Mouse (Mus musculus) embryonic facial prominence, embryonic 15.5 days (tissue): ENCODE data around the gene Ier5l. TPM values are rescaled to one million over a fixed set of nuclear protein-coding genes. Genes with fewer than 3 reads are reported as not detected.

Source experiments
- ATAC-seq: fragments of 200-750 bp; cut with Nextera tagmentation; 2 replicates; pipeline ENCODE4 v1.8.0; 2017; ENCODE audit warnings: low read depth, moderate TSS enrichment; ENCODE audit not compliant: insufficient number of reproducible peaks, low FRiP score, low TSS enrichment
- H3K27ac ChIP-seq: fragments of 300-500 bp; sonication (generic); replicated peaks from 2 replicates; pipeline ENCODE4 v1.5.1; 2015; ENCODE audit warnings: mild to moderate bottlenecking, inconsistent platforms
- H3K27me3 ChIP-seq: fragments of 300-500 bp; sonication (generic); 2 replicates; pipeline ENCODE4 v1.6.1; 2015; ENCODE audit warnings: inconsistent platforms
- H3K36me3 ChIP-seq: fragments of 300-500 bp; sonication (generic); 2 replicates; pipeline ENCODE4 v1.6.1; 2015; ENCODE audit warnings: mild to moderate bottlenecking, inconsistent platforms
- H3K4me1 ChIP-seq: fragments of 300-500 bp; sonication (generic); 2 replicates; pipeline ENCODE4 v1.6.1; 2015; ENCODE audit warnings: inconsistent platforms
- H3K4me2 ChIP-seq: fragments of 300-500 bp; sonication (generic); replicated peaks from 2 replicates; pipeline ENCODE4 v1.6.1; 2015; ENCODE audit warnings: mild to moderate bottlenecking, inconsistent platforms
- H3K4me3 ChIP-seq: fragments of 300-500 bp; sonication (generic); replicated peaks from 2 replicates; pipeline ENCODE4 v1.5.1; 2015; ENCODE audit warnings: mild to moderate bottlenecking, inconsistent platforms
- H3K9ac ChIP-seq: fragments of 300-500 bp; sonication (generic); 2 replicates; pipeline ENCODE4 v1.6.1; 2015; ENCODE audit warnings: inconsistent platforms
- H3K9me3 ChIP-seq: fragments of 300-500 bp; sonication (generic); replicated peaks from 2 replicates; pipeline ENCODE4 v1.6.1; 2016; ENCODE audit warnings: inconsistent platforms
- WGBS: fragments of 180-500 bp; shearing (Covaris S2); methylation state at CpG from one replicate; pipeline ENCODE4 v1.1.7; 2015; 5-methylcytosine and 5-hydroxymethylcytosine counted together
- polyA plus RNA-seq: library from polyadenylated mRNA; unstranded; fragments of >200 nt; fragmentation: Nextera tagmentation; extraction: Ambion mirVana; gene quantifications from 2 replicates; pipeline ENCODE4 v1.2.1, GENCODE M21; 2015

Gene Ier5l
- 2.2 and 3.0 TPM in 2 replicates for polyA plus RNA-seq

DNA sequence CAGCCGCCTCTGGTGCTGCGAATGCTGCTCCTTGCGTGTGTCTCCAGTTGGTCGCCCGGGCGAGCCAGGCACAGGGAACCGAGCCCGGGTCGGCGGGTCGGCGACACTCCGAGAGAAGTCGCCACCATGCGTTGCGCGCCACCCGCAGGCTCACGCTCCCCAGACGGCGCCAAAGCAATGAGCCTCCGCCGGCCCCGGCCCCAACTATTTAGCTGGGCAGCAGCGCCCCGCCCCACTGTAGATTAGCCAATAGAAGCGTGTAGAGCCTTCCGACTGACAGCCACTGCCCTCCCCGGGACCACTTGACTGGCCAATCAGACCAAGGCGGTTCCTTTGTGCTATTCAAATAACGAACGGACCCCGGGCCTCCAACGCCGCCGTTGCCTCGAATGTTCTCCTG, at the start of gene Ier5l:
Ier5l (minus strand) TSS at position 181 of the 400 bp plus-strand sequence.
- H3K4me1 ChIP-seq: peaks cover 33% of the 10 kb centered on the region
- H3K4me3 ChIP-seq: peak within 1 kb of the TSS; percentile 69
- H3K9ac ChIP-seq: peak within 1 kb of the TSS; percentile 85
- peak; percentile 87 for ATAC-seq
- no peaks in the 10 kb centered on the region for H3K9me3 ChIP-seq
- WGBS: under 1% methylated on average over 37 of the region's 37 CpGs
- H3K27me3 ChIP-seq: no peaks in the 10 kb centered on the region
- H3K27ac ChIP-seq: peak within 1 kb of the TSS; percentile 98
- no peaks in the 10 kb centered on the region for H3K36me3 ChIP-seq
- peak within 1 kb of the TSS; percentile 97 for H3K4me2 ChIP-seq

DNA sequence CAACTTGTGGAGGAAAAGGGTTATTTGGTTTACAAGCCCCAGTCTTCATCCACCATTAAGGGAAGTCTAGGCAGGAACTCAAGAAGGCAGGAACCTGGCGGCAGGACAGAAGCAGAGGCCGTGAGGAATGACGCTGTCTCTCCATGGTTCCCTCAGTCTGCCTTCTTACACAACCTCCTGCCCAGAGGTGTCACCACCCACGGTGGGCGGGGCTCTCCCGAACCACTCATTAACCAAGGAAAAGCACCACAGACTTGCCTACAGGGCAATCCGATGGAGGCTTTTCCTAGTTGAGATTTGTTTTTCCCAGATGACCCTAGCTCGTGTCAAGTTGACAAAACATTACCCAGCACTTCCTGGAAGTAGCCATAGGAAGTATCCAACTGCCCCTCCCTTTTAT, 49.7 kb upstream of the Ier5l start:
- no peak overlapping the region for H3K27ac ChIP-seq
- no peak for ATAC-seq
- H3K9me3 ChIP-seq: no peaks in the 10 kb centered on the region
- no peaks in the 10 kb centered on the region for H3K36me3 ChIP-seq
- peaks cover 12% of the 10 kb centered on the region for H3K4me1 ChIP-seq
- no peak overlapping the region for H3K9ac ChIP-seq
- WGBS: 71% methylated on average over 8 of the region's 8 CpGs
- H3K4me2 ChIP-seq: no peak overlapping the region
- no peak overlapping the region for H3K4me3 ChIP-seq
- no peaks in the 10 kb centered on the region for H3K27me3 ChIP-seq

- Histone ChIP-seq H3K36me3 (no peaks in the 10 kb centered on the region), H3K4me3 (no peak overlapping the region), H3K4me1 (peaks cover 12% of the 10 kb centered on the region), H3K27ac (no peak overlapping the region), H3K4me2 (no peak overlapping the region), H3K9me3 (no peaks in the 10 kb centered on the region), H3K27me3 (no peaks in the 10 kb centered on the region), H3K9ac (no peak overlapping the region)
- no peak for ATAC-seq
- WGBS: 60% methylated on average over 16 of the region's 16 CpGs
Observed at GRCm38 (mm10) chr2:30510711-30511380, 36.8 kb upstream of the Ier5l start.

- no peaks in the 10 kb centered on the region for H3K36me3 ChIP-seq
- H3K4me2 ChIP-seq: no peak overlapping the region
- no peaks in the 10 kb centered on the region for H3K9me3 ChIP-seq
- H3K4me3 ChIP-seq: no peak overlapping the region
- H3K27ac ChIP-seq: no peak overlapping the region
- 31% methylated on average over 11 of the region's 11 CpGs for WGBS
- no peaks in the 10 kb centered on the region for H3K27me3 ChIP-seq
- no peak for ATAC-seq
- no peak overlapping the region for H3K9ac ChIP-seq
- peaks cover 26% of the 10 kb centered on the region for H3K4me1 ChIP-seq
Observed at GRCm38 (mm10) chr2:30507138-30507727, 33.2 kb upstream of the Ier5l start.

GRCm38 (mm10) chr2:30503677-30504621, 29.9 kb upstream of the Ier5l start:
- no peak overlapping the region for H3K9ac ChIP-seq
- H3K4me2 ChIP-seq: no peak overlapping the region
- peak overlapping the region; percentile 73 for H3K27ac ChIP-seq
- no peaks in the 10 kb centered on the region for H3K36me3 ChIP-seq
- H3K27me3 ChIP-seq: no peaks in the 10 kb centered on the region
- peaks cover 17% of the 10 kb centered on the region for H3K4me1 ChIP-seq
- no peak for ATAC-seq
- no peaks in the 10 kb centered on the region for H3K9me3 ChIP-seq
- 21% methylated on average over 23 of the region's 23 CpGs for WGBS
- no peak overlapping the region for H3K4me3 ChIP-seq

DNA sequence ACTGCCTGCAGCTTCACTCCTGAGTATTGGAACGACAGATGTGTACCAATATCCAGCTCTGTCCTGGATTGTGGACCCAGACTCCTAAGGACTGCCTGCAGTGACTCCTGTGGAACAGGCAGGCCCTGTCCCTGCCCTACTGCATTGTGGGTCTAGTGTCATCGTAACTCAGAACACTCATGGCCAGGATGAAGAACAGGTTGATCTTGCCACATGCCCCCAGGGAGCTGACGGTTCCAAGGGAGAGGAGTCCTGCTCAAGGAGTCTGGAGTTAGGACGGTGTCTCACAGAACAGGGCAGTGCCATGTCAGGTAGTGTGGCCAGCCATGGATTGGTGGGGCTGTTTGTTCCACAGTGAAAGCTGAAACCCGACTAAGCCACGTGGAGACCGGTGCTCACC, 27.7 kb upstream of the Ier5l start:
- no peak overlapping the region; the same call in 1 of the 2 replicates for H3K27ac ChIP-seq
- H3K4me3 ChIP-seq: no peak overlapping the region
- no peak for ATAC-seq
- H3K9me3 ChIP-seq: no peaks in the 10 kb centered on the region
- H3K4me1 ChIP-seq: peaks cover 17% of the 10 kb centered on the region
- H3K27me3 ChIP-seq: no peaks in the 10 kb centered on the region
- no peak overlapping the region for H3K4me2 ChIP-seq
- H3K9ac ChIP-seq: no peak overlapping the region
- no peaks in the 10 kb centered on the region for H3K36me3 ChIP-seq
- WGBS: 46% methylated on average over 7 of the region's 7 CpGs

GRCm38 (mm10) chr2:30495909-30496861, 22.2 kb upstream of the Ier5l start:
- Histone ChIP-seq H3K27ac (peak overlapping the region; percentile 17; the same call in 1 of the 2 replicates), H3K27me3 (no peaks in the 10 kb centered on the region), H3K4me1 (peaks cover 7% of the 10 kb centered on the region), H3K36me3 (no peaks in the 10 kb centered on the region), H3K9ac (no peak overlapping the region; the same call in 1 of the 2 replicates), H3K4me2 (peak overlapping the region; percentile 58), H3K4me3 (peak overlapping the region; percentile 37), H3K9me3 (no peaks in the 10 kb centered on the region)
- WGBS: 24% methylated on average over 22 of the region's 22 CpGs
- peak; percentile 89 for ATAC-seq

DNA sequence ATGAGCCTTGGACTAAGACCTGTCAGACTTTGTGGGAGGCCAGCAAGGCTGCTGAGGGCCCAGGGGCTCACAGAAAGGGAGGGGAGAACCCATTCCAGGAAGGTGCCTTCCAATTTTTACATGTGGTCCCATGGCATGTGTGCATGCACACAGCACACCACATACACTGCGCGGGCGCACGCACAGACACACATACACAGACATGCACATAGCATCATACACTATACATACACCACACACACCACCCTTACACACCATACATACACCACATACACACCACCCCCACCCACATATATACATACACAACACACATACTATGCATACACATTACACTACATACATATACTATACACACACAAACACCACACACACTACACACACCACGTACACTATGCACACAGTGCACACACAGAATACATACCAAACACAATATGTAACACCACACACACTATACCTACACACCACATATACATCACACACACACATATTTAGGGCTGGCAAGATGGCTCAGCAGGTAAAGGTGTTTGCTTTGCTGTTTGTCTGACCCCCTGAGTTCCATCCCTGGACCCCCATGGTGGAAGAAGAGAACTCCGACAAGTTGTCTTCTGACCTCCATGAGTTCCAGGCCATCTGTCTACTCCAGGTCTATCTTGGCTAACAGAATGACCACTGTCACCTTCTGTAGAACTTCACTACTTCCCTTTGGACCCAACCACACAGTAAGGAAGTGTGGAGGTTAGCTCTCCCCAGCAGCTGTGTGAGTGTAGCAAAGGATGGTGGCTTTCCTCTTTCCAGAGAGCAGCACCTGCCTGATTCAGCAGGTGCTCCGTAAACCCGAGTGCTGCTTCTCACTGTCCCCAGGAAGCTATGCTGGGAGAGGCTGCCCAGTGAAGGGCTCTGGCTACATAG, 21.2 kb upstream of the Ier5l start:
- 76% methylated on average over 8 of the region's 8 CpGs for WGBS
- Histone ChIP-seq H3K4me3 (peak overlapping the region; percentile 37; the same call in 1 of the 2 replicates), H3K36me3 (no peaks in the 10 kb centered on the region), H3K27ac (no peak overlapping the region), H3K4me1 (peaks cover 7% of the 10 kb centered on the region), H3K9me3 (no peaks in the 10 kb centered on the region), H3K27me3 (no peaks in the 10 kb centered on the region), H3K4me2 (peak overlapping the region; percentile 58; the same call in 1 of the 2 replicates), H3K9ac (no peak overlapping the region; the same call in 1 of the 2 replicates)
- 0 out of 2 replicates have a peak, but pooled peaks have one; percentile 25 for ATAC-seq

GRCm38 (mm10) chr2:30490384-30490783, 16.4 kb upstream of the Ier5l start:
- no peak overlapping the region for H3K4me2 ChIP-seq
- ATAC-seq: no peak
- peaks cover 10% of the 10 kb centered on the region; the same call in 1 of the 2 replicates for H3K4me1 ChIP-seq
- H3K36me3 ChIP-seq: no peaks in the 10 kb centered on the region
- no peak overlapping the region for H3K27ac ChIP-seq
- H3K4me3 ChIP-seq: no peak overlapping the region
- no peak overlapping the region for H3K9ac ChIP-seq
- WGBS: 62% methylated on average over 2 of the region's 2 CpGs
- no peaks in the 10 kb centered on the region for H3K9me3 ChIP-seq
- no peaks in the 10 kb centered on the region for H3K27me3 ChIP-seq
